Mouse (Mus musculus) fat pad, adult 2 months (tissue): ENCODE measurements around the gene Cda.
"Not testable (repeated sequence)": the region's sequence is repeated elsewhere in the genome, so short reads cannot be mapped to it uniquely, and the experiment has no call there.

ENCODE experiments used
- DNase-seq: peaks from one replicate; pipeline ENCODE4 v3.0.0-alpha.2; 2011; ENCODE audit warnings: low read depth, low spot score; ENCODE audit errors: extremely low read depth

The Cda gene

GRCm38 (mm10) chr4:138335648-138336047, 32.1 kb downstream of the Cda start:
- no peak for DNase-seq

GRCm38 (mm10) chr4:138335036-138335435, 32.8 kb downstream of the Cda start:
- no peak for DNase-seq

GRCm38 (mm10) chr4:138333135-138333534, 34.7 kb downstream of the Cda start:
- no peak for DNase-seq

GRCm38 (mm10) chr4:138331647-138332046, 36.1 kb downstream of the Cda start:
- no peak for DNase-seq

GRCm38 (mm10) chr4:138330264-138330671, 37.5 kb downstream of the Cda start:
- no peak for DNase-seq

GRCm38 (mm10) chr4:138327891-138328470, 39.8 kb downstream of the Cda start:
- no peak for DNase-seq

- DNase-seq = not testable (repeated sequence)
Observed at GRCm38 (mm10) chr4:138327155-138327554, 40.6 kb downstream of the Cda start.

GRCm38 (mm10) chr4:138326077-138326695, 41.6 kb downstream of the Cda start, which contains the start of gene Pink1:
TSS of gene Pink1 (minus strand) at chr4:138326307.
- no peak for DNase-seq

GRCm38 (mm10) chr4:138325466-138326076, 42.2 kb downstream of the Cda start:
- no peak for DNase-seq

- no peak for DNase-seq
Observed at GRCm38 (mm10) chr4:138324451-138324850, 43.3 kb downstream of the Cda start.

GRCm38 (mm10) chr4:138323753-138324152, 44.0 kb downstream of the Cda start:
- no peak for DNase-seq

- DNase-seq = no peak
Observed at GRCm38 (mm10) chr4:138322692-138323091, 45.1 kb downstream of the Cda start.

- no peak for DNase-seq
Observed at GRCm38 (mm10) chr4:138321488-138321887, 46.3 kb downstream of the Cda start.

- no peak for DNase-seq
Observed at GRCm38 (mm10) chr4:138320711-138321110, 47.1 kb downstream of the Cda start.

GRCm38 (mm10) chr4:138319508-138319907, 48.3 kb downstream of the Cda start:
- DNase-seq = no peak

GRCm38 (mm10) chr4:138318509-138319266, 49.1 kb downstream of the Cda start:
- no peak for DNase-seq

- no peak for DNase-seq
Observed at GRCm38 (mm10) chr4:138316369-138316768, 51.4 kb downstream of the Cda start.

- DNase-seq = no peak
Observed at GRCm38 (mm10) chr4:138315781-138316180, 52.0 kb downstream of the Cda start.

- no peak for DNase-seq
Observed at GRCm38 (mm10) chr4:138313795-138314194, 54.0 kb downstream of the Cda start.

- DNase-seq = no peak
Observed at GRCm38 (mm10) chr4:138313021-138313420, 54.8 kb downstream of the Cda start.

- no peak for DNase-seq
Observed at GRCm38 (mm10) chr4:138312105-138312504, 55.7 kb downstream of the Cda start.

GRCm38 (mm10) chr4:138311595-138311994, 56.2 kb downstream of the Cda start:
- DNase-seq = no peak
